Mouse (Mus musculus) bone marrow, adult 2 months (tissue): ENCODE results near the gene 2210016F16Rik.

Experiments
- CTCF ChIP-seq: fragments of 200-500 bp; IDR thresholded peaks from 2 replicates; pipeline ENCODE4 v1.5.1; 2011; ENCODE audit warnings: low read length, control low read depth; ENCODE audit not compliant: control insufficient read depth, insufficient read depth
- POLR2A ChIP-seq: fragments of 200-500 bp; IDR thresholded peaks from 2 replicates; pipeline ENCODE4 v1.6.1; 2011; ENCODE audit warnings: low read depth, mild to moderate bottlenecking, control low read depth, low read length, borderline replicate concordance; ENCODE audit not compliant: control insufficient read depth

- TF ChIP-seq CTCF, result no peak
- no peak for TF ChIP-seq POLR2A
Measured at GRCm38 (mm10) chr13:58423061-58423660, 38.1 kb upstream of the 2210016F16Rik start.
